Mouse (Mus musculus): ENCODE data around the gene Dctn1.

The Dctn1 gene

DNA sequence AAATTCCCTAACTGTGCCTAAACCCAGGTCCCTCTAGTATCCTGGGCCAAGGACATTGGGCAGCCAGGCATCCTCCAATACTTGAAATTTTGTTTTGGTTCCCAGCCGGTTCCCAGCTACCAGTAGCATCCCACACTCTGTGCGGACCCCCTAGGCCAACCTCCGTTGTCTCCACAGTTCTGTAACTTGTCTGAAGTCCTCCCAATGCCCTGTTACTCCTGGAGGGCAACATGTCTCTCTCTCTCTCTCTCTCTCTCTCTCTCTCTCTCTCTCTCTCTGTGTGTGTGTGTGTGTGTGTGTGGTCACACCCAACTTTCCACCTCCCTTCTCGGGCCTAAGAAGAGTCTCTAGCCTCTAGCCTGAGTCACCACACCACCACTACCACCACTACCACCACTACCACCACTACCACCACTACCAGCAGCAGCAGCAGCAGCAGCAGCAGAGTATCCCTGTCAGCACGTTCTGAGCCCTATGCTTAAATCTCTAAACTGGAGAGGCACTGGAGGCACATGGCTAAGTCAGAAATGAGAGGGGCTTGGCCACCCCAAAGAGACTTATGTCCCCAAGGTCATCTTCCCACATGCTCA, 29.3 kb upstream of the Dctn1 start:
- DNase-seq (ENCODE audit: low read depth, low spot score) = peak; percentile 80

GRCm38 (mm10) chr6:83136881-83137575, 28.7 kb upstream of the Dctn1 start:
- DNase-seq (ENCODE audit: low read depth, low spot score) = peak; percentile 82

- DNase-seq (ENCODE audit: low read depth, low spot score) = peak; percentile 98
These were observed 28.2 kb upstream of the Dctn1 start for GRCm38 (mm10) chr6:83137576-83137950.

DNA sequence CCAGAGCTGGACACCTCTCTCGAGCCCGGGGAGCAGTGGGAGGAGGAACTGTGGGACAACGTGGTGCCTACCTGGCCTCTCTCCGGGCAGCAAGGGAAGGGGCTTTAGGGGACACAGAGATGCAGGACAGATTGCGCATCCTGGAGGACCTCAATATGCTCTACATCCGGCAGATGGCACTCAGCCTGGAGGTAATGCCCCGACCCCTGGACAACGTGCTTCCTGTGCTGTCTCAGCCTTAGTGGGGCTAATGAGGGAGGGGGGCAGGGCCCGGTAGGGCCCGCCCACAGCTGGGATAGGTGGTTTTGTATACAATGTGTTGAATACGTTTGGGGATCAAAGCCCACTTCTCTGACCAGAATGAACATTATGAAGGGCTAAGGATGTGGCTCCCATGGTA, 27.7 kb upstream of the Dctn1 start:
- DNase-seq (ENCODE audit: low read depth, low spot score) = peak; percentile 86

DNA sequence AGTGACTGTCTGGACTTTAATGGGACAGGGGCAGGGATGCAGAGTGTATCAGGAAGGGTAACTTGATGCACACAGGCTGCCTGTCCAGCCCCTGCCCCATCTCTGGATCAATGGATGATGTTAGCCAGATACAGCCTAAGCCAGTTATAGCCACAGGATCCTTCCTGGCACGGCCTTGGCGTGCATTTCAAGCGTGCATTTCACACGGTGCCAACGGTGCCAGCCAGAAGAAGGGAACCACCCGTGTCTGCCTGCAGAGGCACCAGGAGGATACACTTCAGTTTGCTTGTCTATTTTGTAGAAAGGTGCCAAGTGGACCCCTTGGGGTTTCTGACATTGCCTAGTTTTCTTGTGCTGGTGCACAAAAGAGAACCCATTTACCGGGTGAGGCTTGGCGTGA, 25.7 kb upstream of the Dctn1 start:
- no peak for DNase-seq (ENCODE audit: low read depth, low spot score)

DNA sequence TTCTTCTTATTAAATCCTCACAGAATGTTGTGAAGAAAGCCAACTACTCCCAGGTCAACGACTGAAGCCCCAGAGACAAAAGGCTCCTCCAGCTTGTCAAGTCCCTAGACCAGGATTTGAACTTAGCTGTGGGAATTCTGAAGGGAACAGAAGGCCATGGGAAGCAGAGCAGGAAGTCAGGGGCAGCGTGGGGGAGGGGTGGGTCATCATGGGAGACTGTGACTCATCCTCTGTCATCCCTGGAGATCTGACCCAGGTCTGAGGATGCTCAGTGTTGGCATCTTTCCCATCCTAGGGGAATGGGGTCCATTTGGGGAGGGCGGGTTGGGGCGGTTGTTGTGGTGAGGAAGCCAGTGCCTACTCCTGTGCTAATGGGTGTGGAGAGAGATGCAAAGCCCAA, 24.1 kb upstream of the Dctn1 start:
- peak; percentile 44 for DNase-seq (ENCODE audit: low read depth, low spot score)

DNA sequence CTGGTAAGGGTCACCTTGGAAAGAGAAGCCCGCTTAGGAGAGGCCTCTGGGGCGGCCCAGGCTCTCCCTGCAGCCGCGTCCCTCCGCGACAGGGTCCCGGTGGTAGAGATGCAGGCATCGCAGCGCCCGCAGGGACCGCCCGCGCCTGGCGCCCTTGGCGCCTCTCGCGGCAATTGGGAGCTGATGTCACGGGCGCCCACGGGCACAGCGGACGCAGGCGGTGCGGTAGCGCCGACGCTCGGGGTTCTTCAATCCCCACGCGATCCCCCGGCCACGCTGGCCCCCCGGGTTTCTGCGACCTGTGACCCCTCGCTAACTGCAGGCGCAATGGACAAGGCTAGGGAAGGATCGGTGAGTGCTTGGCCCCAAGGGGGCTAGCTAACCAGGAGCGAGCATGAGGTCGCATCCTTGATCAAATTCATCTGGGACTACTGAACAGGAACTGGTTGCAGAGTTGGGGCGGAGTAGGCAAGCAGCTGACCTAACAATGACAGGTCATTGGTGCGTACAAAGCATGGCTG, 23.4 kb upstream of the Dctn1 start:
- DNase-seq (ENCODE audit: low read depth, low spot score) = no peak

GRCm38 (mm10) chr6:83142886-83143285, 22.8 kb upstream of the Dctn1 start:
- DNase-seq (ENCODE audit: low read depth, low spot score) = no peak

GRCm38 (mm10) chr6:83145209-83145608, 20.5 kb upstream of the Dctn1 start:
- DNase-seq (ENCODE audit: low read depth, low spot score) = peak; percentile 98

- DNase-seq (ENCODE audit: low read depth, low spot score) = no peak
These were observed 19.9 kb upstream of the Dctn1 start for GRCm38 (mm10) chr6:83145805-83146204.

DNA sequence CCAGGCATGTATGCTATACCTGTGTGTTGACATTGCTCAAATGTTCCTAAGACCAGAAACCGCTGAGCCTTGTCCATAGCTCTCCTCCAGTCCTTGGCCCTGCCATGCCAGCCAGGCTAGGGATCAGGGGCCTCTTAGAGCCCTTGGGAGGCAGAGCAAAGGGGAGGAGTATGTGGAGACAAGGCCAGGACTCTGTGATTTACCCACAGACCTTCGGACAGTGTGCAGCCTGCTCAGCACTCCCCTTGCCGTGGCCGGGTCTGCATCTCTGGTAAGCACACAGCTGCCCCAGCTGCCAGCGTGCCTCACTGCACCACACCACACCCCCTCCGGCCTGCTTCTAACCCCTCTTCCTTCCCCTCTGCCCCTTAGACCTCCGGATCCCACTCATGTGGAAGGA, 18.4 kb upstream of the Dctn1 start:
- no peak for DNase-seq (ENCODE audit: low read depth, low spot score)

DNA sequence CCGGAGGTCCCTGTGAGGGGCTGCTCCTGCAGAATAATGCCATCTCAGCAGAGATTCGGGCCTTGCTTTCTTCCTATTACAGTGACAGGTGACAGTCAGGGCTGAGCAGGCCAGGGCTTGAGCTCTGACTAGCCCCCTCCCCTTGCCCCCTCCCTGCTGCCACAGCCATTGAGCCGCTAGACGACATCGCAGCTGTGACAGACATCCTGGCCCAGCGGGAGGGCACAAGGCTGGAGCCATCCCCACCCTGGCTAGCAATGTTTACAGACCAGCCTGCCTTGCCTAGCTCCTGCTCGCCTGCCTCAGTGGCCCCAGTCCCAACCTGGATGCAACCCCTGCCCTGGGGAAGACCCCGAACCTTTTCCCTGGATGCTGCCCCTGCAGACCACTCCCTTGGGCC, 14.0 kb upstream of the Dctn1 start:
- no peak for DNase-seq (ENCODE audit: low read depth, low spot score)

DNA sequence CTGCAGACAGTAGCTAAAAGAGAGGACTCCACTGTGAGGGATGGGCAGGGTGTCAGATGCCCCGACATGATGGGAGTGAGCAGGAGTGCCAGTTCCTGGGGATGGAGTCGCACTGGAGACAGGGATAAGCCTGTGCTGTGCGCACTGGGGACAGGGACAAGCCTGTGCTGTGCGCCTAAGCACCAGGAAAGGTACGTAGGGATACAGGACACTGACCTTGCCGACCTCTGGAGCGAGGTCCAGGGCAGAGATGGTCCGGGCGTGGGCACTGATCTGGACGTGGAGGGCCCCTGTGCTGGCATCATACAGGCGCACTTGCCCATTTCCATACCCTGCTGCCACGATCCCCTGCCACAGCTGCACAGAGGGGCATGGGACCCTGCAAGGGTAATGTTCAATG, 12.7 kb upstream of the Dctn1 start:
- no peak for DNase-seq (ENCODE audit: low read depth, low spot score)

GRCm38 (mm10) chr6:83153485-83153884, 12.2 kb upstream of the Dctn1 start:
- no peak for DNase-seq (ENCODE audit: low read depth, low spot score)

DNA sequence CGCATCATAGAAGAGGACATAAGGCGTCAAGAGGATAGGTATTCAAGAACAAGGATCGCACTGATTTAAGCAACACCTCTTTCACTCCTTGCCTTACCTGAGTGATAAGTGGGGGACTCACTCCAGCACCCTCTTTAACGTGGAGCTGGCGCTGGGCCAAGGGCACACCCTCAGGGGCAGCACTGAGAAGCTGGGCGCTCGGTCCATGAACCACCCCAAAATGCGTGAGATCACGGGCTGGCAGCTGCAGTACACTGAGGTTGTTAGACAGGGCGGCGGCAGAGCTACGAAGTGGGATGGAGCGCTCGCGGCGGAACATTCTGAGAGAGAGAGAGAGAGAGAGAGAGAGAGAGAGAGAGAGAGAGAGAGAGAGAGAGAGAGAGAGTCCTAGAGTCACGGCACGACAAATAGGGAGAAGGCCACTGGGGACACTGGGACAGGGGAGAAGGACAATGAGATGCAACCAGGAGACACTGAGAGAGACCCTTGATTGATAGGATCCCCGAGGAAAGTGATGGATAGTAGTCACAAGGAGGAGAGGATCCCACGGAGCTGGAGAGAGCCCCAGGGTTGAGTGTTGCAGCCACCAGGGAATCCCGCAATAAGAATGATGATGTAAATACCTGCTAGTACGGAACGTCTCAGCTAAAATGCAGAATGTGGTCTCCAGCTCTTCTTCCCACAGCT, 10.0 kb upstream of the Dctn1 start:
- DNase-seq (ENCODE audit: low read depth, low spot score) = peak; percentile 47

GRCm38 (mm10) chr6:83156259-83156684, 9.4 kb upstream of the Dctn1 start, which contains the start of the genes Wdr54 and 1700003E16Rik:
Gene Wdr54 (minus strand): TSS chr6:83156397.
Gene 1700003E16Rik (plus strand): TSS chr6:83156404.
- DNase-seq (ENCODE audit: low read depth, low spot score) = peak; percentile 71

DNA sequence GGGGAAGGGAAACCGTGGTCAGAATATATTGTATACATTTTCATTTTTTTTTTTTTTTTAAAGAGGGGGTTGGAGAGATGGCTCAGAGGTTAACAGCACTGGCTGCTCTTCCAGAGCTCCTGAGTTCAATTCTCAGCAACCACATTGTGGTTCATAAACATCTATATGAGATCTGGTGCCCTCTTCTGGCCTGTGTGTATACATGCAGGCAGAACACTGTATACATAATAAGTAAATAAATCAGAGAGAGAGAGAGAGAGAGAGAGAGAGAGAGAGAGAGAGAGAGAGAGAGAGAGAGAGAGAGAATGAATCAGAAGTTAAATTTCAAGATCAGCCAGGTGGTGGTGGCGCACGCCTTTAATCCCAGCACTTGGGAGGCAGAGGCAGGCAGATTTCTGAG, 6.3 kb upstream of the Dctn1 start:
- peak; percentile 92 for DNase-seq (ENCODE audit: low read depth, low spot score)

- DNase-seq (ENCODE audit: low read depth, low spot score) = no peak
These were observed 4.3 kb upstream of the Dctn1 start for GRCm38 (mm10) chr6:83161442-83161841.

DNA sequence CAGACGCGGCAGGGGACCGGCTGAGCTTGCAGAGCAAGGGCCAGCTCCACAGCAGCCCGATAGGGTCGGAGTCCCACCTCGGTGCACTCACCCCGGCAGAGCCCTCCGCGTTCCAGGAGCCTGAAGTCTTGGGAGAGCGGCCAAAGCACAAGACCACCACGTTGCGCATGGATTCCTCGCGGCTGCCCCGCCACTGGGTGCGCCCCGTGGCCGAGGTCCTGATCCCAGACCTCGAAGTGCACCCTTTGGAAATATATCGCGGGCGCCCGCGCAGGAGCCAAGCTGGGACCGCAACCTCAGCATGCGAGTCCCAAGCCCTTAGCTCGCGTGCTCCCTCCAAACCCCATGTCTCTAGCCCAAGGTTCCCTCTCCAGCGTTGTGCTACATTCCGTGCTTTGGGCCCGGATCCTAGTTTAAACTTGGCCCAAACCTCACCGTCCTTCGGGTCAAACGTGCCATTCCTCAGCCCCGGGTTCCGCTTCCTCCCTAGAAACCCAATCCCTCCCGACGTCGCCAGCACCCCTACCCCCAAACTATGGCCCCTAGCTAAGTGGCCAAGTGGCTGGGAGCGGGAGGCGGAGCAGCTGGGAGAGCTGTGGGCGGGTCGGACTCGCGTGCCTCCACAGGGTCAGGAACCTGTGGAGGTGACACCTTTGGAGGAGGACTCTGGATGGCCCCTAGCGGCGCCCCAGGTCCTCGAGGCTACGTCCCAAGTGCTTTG, 3.6 kb upstream of the Dctn1 start:
- no peak for DNase-seq (ENCODE audit: low read depth, low spot score)

DNA sequence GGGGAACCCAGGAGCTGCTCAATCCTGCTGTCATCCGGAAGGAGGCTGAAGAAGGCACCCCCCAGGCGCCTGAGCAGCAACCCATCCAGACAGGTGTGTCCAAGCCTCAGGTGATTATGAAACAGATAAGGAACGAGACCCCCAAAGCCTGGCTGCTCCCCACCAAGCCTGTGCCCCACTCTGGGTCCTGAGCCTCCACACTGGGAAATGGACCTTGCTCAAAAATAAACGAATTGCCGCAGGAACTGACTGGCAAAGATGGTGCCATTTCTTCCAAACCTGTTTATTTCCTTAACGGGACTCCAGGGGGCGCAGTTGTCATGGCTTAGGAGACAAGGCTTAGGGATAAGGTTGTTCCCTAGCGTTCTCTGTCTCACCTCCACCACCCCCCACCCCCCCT, 3.0 kb upstream of the Dctn1 start:
- peak; percentile 82 for DNase-seq (ENCODE audit: low read depth, low spot score)

DNA sequence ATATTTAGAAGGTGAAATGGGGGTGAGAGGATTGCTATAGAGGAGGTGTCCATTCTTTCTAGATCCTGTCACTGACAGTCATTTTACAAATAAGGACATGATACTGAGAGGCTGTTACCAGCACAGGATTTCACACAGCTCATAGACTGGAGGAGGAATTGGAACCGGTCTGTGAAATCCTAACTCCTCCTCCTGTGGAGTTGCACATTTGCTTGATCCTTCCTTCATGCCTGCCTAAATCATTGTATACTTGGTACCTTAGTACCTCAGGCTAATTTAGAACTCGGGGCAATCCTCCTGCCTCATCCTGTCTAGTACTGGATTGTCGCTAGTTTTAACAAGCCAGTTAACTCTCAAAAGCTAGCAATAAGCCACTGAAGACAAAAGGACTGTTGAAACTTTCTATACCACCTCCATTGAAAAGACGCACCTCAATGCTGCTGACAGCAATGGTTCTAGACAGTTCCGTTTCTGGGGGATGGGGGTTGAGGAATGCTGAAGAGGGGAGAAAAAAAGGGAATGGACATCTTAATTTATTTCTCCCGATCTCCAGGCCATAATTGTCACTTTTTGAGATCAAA, 604 bp upstream of the Dctn1 start:
- DNase-seq (ENCODE audit: low read depth, low spot score) = peak; percentile 67

DNA sequence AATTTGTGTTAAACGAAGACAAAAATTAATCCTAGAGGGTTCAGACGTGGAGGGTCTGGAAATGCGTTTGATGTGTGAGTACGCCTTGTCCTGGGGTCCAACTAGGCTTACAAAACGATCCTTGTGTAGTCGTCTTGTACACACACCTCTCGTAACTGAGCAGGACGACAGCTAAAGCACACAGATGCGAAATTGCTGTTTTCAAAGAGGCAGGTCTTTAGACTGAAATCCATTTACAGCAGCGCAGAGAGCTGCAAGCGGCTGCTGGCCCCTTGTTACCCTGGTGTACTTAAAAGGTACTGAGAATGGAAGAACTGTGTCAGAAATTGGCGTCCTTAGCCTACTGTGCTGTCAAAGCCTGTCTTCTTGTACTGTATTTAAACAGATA, 517 bp downstream of the Dctn1 start:
- peak; percentile 63 for DNase-seq (ENCODE audit: low read depth, low spot score)

Data from 3T3-L1 (cell line).